Mouse (Mus musculus) embryonic facial prominence, embryonic 15.5 days (tissue): Measurements from ENCODE around the gene Ddx3x. TPM values are rescaled to one million over a fixed set of nuclear protein-coding genes. Genes with fewer than 3 reads are reported as not detected.
A peak's percentile ranks its signal among the peaks of the same experiment; 100 is the strongest.

Experiments used
- ATAC-seq: fragments of 200-750 bp; cut with Nextera tagmentation; 2 replicates; pipeline ENCODE4 v1.8.0; 2017; ENCODE audit warnings: low read depth, moderate TSS enrichment; ENCODE audit not compliant: insufficient number of reproducible peaks, low FRiP score, low TSS enrichment
- H3K27ac ChIP-seq: fragments of 300-500 bp; sonication (generic); replicated peaks from 2 replicates; pipeline ENCODE4 v1.5.1; 2015; ENCODE audit warnings: mild to moderate bottlenecking, inconsistent platforms
- H3K27me3 ChIP-seq: fragments of 300-500 bp; sonication (generic); 2 replicates; pipeline ENCODE4 v1.6.1; 2015; ENCODE audit warnings: inconsistent platforms
- H3K36me3 ChIP-seq: fragments of 300-500 bp; sonication (generic); 2 replicates; pipeline ENCODE4 v1.6.1; 2015; ENCODE audit warnings: mild to moderate bottlenecking, inconsistent platforms
- H3K4me1 ChIP-seq: fragments of 300-500 bp; sonication (generic); 2 replicates; pipeline ENCODE4 v1.6.1; 2015; ENCODE audit warnings: inconsistent platforms
- H3K4me2 ChIP-seq: fragments of 300-500 bp; sonication (generic); replicated peaks from 2 replicates; pipeline ENCODE4 v1.6.1; 2015; ENCODE audit warnings: mild to moderate bottlenecking, inconsistent platforms
- H3K4me3 ChIP-seq: fragments of 300-500 bp; sonication (generic); replicated peaks from 2 replicates; pipeline ENCODE4 v1.5.1; 2015; ENCODE audit warnings: mild to moderate bottlenecking, inconsistent platforms
- H3K9ac ChIP-seq: fragments of 300-500 bp; sonication (generic); 2 replicates; pipeline ENCODE4 v1.6.1; 2015; ENCODE audit warnings: inconsistent platforms
- H3K9me3 ChIP-seq: fragments of 300-500 bp; sonication (generic); replicated peaks from 2 replicates; pipeline ENCODE4 v1.6.1; 2016; ENCODE audit warnings: inconsistent platforms
- WGBS: fragments of 180-500 bp; shearing (Covaris S2); methylation state at CpG from one replicate; pipeline ENCODE4 v1.1.7; 2015; 5-methylcytosine and 5-hydroxymethylcytosine counted together
- polyA plus RNA-seq: library from polyadenylated mRNA; unstranded; fragments of >200 nt; fragmentation: Nextera tagmentation; extraction: Ambion mirVana; gene quantifications from 2 replicates; pipeline ENCODE4 v1.2.1, GENCODE M21; 2015

Ddx3x gene
- polyA plus RNA-seq, 1 experiment from 2014 or later: 111 TPM

- Histone ChIP-seq H3K4me3 (peak overlapping the region; percentile 33), H3K27ac (peak overlapping the region; percentile 97), H3K36me3 (no peaks in the 10 kb centered on the region), H3K27me3 (peaks cover 7% of the 10 kb centered on the region), H3K9ac (peak overlapping the region; percentile 12; the same call in 1 of the 2 replicates), H3K9me3 (no peaks in the 10 kb centered on the region), H3K4me2 (peak overlapping the region; percentile 48), H3K4me1 (0 out of 2 replicates have a peak, but pooled peaks cover 7% of the 10 kb centered on the region)
- ATAC-seq: peak; percentile 95
- WGBS: 16% methylated on average over 24 of the region's 24 CpGs
These were observed 38.3 kb upstream of the Ddx3x start for GRCm38 (mm10) chrX:13242320-13243096.

GRCm38 (mm10) chrX:13243133-13244123, 37.3 kb upstream of the Ddx3x start:
- H3K9ac ChIP-seq: no peak overlapping the region
- WGBS: 21% methylated on average over 15 of the region's 15 CpGs
- peak; percentile 41; the same call in 1 of the 2 replicates for ATAC-seq
- peak overlapping the region; percentile 97 for H3K27ac ChIP-seq
- peaks cover 7% of the 10 kb centered on the region for H3K27me3 ChIP-seq
- 0 out of 2 replicates have a peak, but pooled peaks cover 7% of the 10 kb centered on the region for H3K4me1 ChIP-seq
- peak overlapping the region; percentile 33 for H3K4me3 ChIP-seq
- H3K36me3 ChIP-seq: no peaks in the 10 kb centered on the region
- H3K4me2 ChIP-seq: peak overlapping the region; percentile 48
- no peaks in the 10 kb centered on the region for H3K9me3 ChIP-seq

- Histone ChIP-seq H3K36me3 (no peaks in the 10 kb centered on the region), H3K27me3 (peaks cover under 1% of the 10 kb centered on the region; the same call in 1 of the 2 replicates), H3K4me2 (no peak overlapping the region), H3K4me1 (0 out of 2 replicates have a peak, but pooled peaks cover 7% of the 10 kb centered on the region), H3K27ac (no peak overlapping the region), H3K9ac (no peak overlapping the region), H3K4me3 (no peak overlapping the region), H3K9me3 (no peaks in the 10 kb centered on the region)
- ATAC-seq: no peak
These were observed 36.2 kb upstream of the Ddx3x start for GRCm38 (mm10) chrX:13244588-13244987.

- no peaks in the 10 kb centered on the region; the same call in 1 of the 2 replicates for H3K27me3 ChIP-seq
- WGBS: 55% methylated on average over 3 of the region's 3 CpGs
- no peaks in the 10 kb centered on the region for H3K36me3 ChIP-seq
- no peak overlapping the region for H3K4me3 ChIP-seq
- no peak for ATAC-seq
- no peak overlapping the region for H3K27ac ChIP-seq
- no peak overlapping the region for H3K4me2 ChIP-seq
- H3K4me1 ChIP-seq: 0 out of 2 replicates have a peak, but pooled peaks cover 7% of the 10 kb centered on the region
- H3K9me3 ChIP-seq: no peaks in the 10 kb centered on the region
- H3K9ac ChIP-seq: no peak overlapping the region
These were observed 35.7 kb upstream of the Ddx3x start for GRCm38 (mm10) chrX:13245027-13245426.

- no peak for ATAC-seq
- Histone ChIP-seq H3K4me3 (no peak overlapping the region), H3K9ac (no peak overlapping the region), H3K27ac (no peak overlapping the region), H3K4me1 (no peaks in the 10 kb centered on the region), H3K9me3 (no peaks in the 10 kb centered on the region), H3K27me3 (no peaks in the 10 kb centered on the region; the same call in 1 of the 2 replicates), H3K4me2 (no peak overlapping the region), H3K36me3 (no peaks in the 10 kb centered on the region)
- 62% methylated on average over 4 of the region's 4 CpGs for WGBS
These were observed 29.1 kb upstream of the Ddx3x start for GRCm38 (mm10) chrX:13251683-13252082.

GRCm38 (mm10) chrX:13254273-13254672, 26.5 kb upstream of the Ddx3x start:
- no peak overlapping the region for H3K4me3 ChIP-seq
- no peaks in the 10 kb centered on the region for H3K36me3 ChIP-seq
- no peak overlapping the region for H3K9ac ChIP-seq
- 64% methylated on average over 3 of the region's 3 CpGs for WGBS
- H3K9me3 ChIP-seq: no peaks in the 10 kb centered on the region
- no peak overlapping the region for H3K27ac ChIP-seq
- no peak for ATAC-seq
- H3K4me1 ChIP-seq: no peaks in the 10 kb centered on the region
- no peak overlapping the region for H3K4me2 ChIP-seq
- H3K27me3 ChIP-seq: no peaks in the 10 kb centered on the region; the same call in 1 of the 2 replicates

- 73% methylated on average over 3 of the region's 3 CpGs for WGBS
- no peak overlapping the region for H3K4me3 ChIP-seq
- H3K4me2 ChIP-seq: no peak overlapping the region
- H3K4me1 ChIP-seq: no peaks in the 10 kb centered on the region
- H3K27me3 ChIP-seq: no peaks in the 10 kb centered on the region
- no peak for ATAC-seq
- no peak overlapping the region for H3K9ac ChIP-seq
- H3K27ac ChIP-seq: no peak overlapping the region
- H3K9me3 ChIP-seq: no peaks in the 10 kb centered on the region
- H3K36me3 ChIP-seq: no peaks in the 10 kb centered on the region
These were observed 17.4 kb upstream of the Ddx3x start for GRCm38 (mm10) chrX:13263356-13263755.

- Histone ChIP-seq H3K27me3 (no peaks in the 10 kb centered on the region), H3K4me2 (no peak overlapping the region), H3K36me3 (no peaks in the 10 kb centered on the region), H3K4me3 (no peak overlapping the region), H3K4me1 (0 out of 2 replicates have a peak, but pooled peaks cover 2% of the 10 kb centered on the region), H3K27ac (no peak overlapping the region), H3K9ac (no peak overlapping the region), H3K9me3 (no peaks in the 10 kb centered on the region)
- 62% methylated on average over 6 of the region's 6 CpGs for WGBS
- ATAC-seq: no peak
These were observed 5.1 kb upstream of the Ddx3x start for GRCm38 (mm10) chrX:13275519-13276137.

GRCm38 (mm10) chrX:13278996-13279395, 1.8 kb upstream of the Ddx3x start:
- Histone ChIP-seq H3K4me1 (0 out of 2 replicates have a peak, but pooled peaks cover 2% of the 10 kb centered on the region), H3K27me3 (no peaks in the 10 kb centered on the region), H3K9ac (no peak overlapping the region), H3K36me3 (no peaks in the 10 kb centered on the region), H3K4me3 (no peak overlapping the region), H3K4me2 (no peak overlapping the region), H3K9me3 (no peaks in the 10 kb centered on the region), H3K27ac (no peak overlapping the region)
- WGBS: 70% methylated on average over 17 of the region's 17 CpGs
- ATAC-seq: no peak

GRCm38 (mm10) chrX:13280037-13280408, 747 bp upstream of the Ddx3x start:
- Histone ChIP-seq H3K9ac (peak overlapping the region; percentile 96), H3K27me3 (no peaks in the 10 kb centered on the region), H3K36me3 (no peaks in the 10 kb centered on the region), H3K9me3 (no peaks in the 10 kb centered on the region), H3K4me2 (peak overlapping the region; percentile 62), H3K27ac (peak overlapping the region; percentile 99), H3K4me1 (0 out of 2 replicates have a peak, but pooled peaks cover 2% of the 10 kb centered on the region), H3K4me3 (peak overlapping the region; percentile 81)
- 0 out of 2 replicates have a peak, but pooled peaks have one; percentile 0 for ATAC-seq
- 6% methylated on average over 14 of the region's 14 CpGs for WGBS
